Mouse (Mus musculus): ENCODE measurements around the gene Atp6v0b.

DNA sequence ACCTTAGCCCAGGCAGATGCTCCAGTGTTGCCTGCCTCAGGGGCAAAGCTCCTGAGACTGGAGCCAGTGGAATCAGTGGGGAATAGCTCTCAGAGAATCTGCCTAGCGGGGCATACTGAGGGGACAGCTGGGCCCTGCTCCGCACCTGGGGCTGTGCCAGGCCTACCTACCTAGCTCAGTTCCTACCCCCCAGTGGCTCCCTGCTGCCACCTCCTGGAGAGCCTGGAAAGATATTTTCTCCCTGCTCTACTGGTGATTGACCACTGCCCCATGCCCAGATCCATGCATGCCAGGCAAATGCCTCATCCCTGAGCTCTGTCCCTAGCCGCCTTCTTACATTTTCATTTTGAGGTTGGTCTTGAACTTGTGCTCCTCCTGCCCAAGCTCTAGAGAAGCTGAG is 28.3 kb downstream of the Atp6v0b start:
- TF ChIP-seq CTCF (IDR thresholded peaks at IDR 0.05; ENCODE audit: borderline replicate concordance, insufficient read depth, low read length): 0 out of 2 replicates have a peak, but pooled peaks have one; percentile 15
- no peak for TF ChIP-seq POLR2A (IDR thresholded peaks at IDR 0.05; ENCODE audit: low read depth, low read length)

Measured in embryonic fibroblast, embryonic 13.5 days (primary cell).